Mouse (Mus musculus): Measurements from ENCODE around the gene Ttc9b. TPM values are rescaled to one million over a fixed set of nuclear protein-coding genes. Genes with fewer than 3 reads are reported as not detected.

The Ttc9b gene
- polyA plus RNA-seq, 1 experiment from 2014 or later: 0.20 TPM

- H3K4me1 ChIP-seq: peaks cover 28% of the 10 kb centered on the region
- H3K4me3 ChIP-seq: peak overlapping the region; percentile 92
- ATAC-seq (ENCODE audit: insufficient number of reproducible peaks, low FRiP score, low TSS enrichment, low read depth): peak; percentile 35
- H3K9ac ChIP-seq: peak overlapping the region; percentile 78
- H3K27ac ChIP-seq: peak overlapping the region; percentile 86; the same call in 1 of the 2 replicates
- no peaks in the 10 kb centered on the region for H3K27me3 ChIP-seq
- WGBS: 0% methylated on average over 26 of the region's 38 CpGs
- peak overlapping the region; percentile 97 for H3K4me2 ChIP-seq
- peaks cover 15% of the 10 kb centered on the region for H3K36me3 ChIP-seq
- H3K9me3 ChIP-seq: no peaks in the 10 kb centered on the region
Observed at GRCm38 (mm10) chr7:27674195-27674521, 20.4 kb downstream of the Ttc9b start.

- Histone ChIP-seq H3K27me3 (no peaks in the 10 kb centered on the region), H3K4me2 (peak within 1 kb of the TSS; percentile 97), H3K36me3 (peaks cover 12% of the 10 kb centered on the region), H3K27ac (peak within 1 kb of the TSS; percentile 86), H3K4me3 (peak within 1 kb of the TSS; percentile 92), H3K9me3 (no peaks in the 10 kb centered on the region), H3K9ac (peak within 1 kb of the TSS; percentile 78), H3K4me1 (peaks cover 28% of the 10 kb centered on the region)
- WGBS: under 1% methylated on average over 28 of the region's 31 CpGs
- peak; percentile 96 for ATAC-seq (ENCODE audit: insufficient number of reproducible peaks, low FRiP score, low TSS enrichment, low read depth)
Observed at GRCm38 (mm10) chr7:27674522-27675221, 21.0 kb downstream of the Ttc9b start, which contains the start of gene Map3k10. Gene Map3k10 (minus strand): TSS chr7:27674598.

- peaks cover 28% of the 10 kb centered on the region for H3K4me1 ChIP-seq
- no peak overlapping the region for H3K27ac ChIP-seq
- no peak for ATAC-seq (ENCODE audit: insufficient number of reproducible peaks, low FRiP score, low TSS enrichment, low read depth)
- H3K36me3 ChIP-seq: peaks cover 6% of the 10 kb centered on the region
- H3K27me3 ChIP-seq: no peaks in the 10 kb centered on the region
- no peaks in the 10 kb centered on the region for H3K9me3 ChIP-seq
- H3K9ac ChIP-seq: no peak overlapping the region
- WGBS: 32% methylated on average over 14 of the region's 14 CpGs
- peak overlapping the region; percentile 92 for H3K4me3 ChIP-seq
- H3K4me2 ChIP-seq: peak overlapping the region; percentile 97
Observed at GRCm38 (mm10) chr7:27675222-27675612, 21.5 kb downstream of the Ttc9b start.

- WGBS: 53% methylated on average over 2 of the region's 2 CpGs
- Histone ChIP-seq H3K4me1 (peaks cover 2% of the 10 kb centered on the region), H3K4me2 (no peak overlapping the region), H3K36me3 (no peaks in the 10 kb centered on the region), H3K27me3 (no peaks in the 10 kb centered on the region), H3K9me3 (no peaks in the 10 kb centered on the region), H3K9ac (no peak overlapping the region), H3K27ac (no peak overlapping the region), H3K4me3 (no peak overlapping the region)
- no peak for ATAC-seq (ENCODE audit: insufficient number of reproducible peaks, low FRiP score, low TSS enrichment, low read depth)
Observed at GRCm38 (mm10) chr7:27683218-27683617, 29.5 kb downstream of the Ttc9b start.

GRCm38 (mm10) chr7:27685220-27685619, 31.5 kb downstream of the Ttc9b start:
- Histone ChIP-seq H3K4me1 (peaks cover 11% of the 10 kb centered on the region), H3K36me3 (no peaks in the 10 kb centered on the region), H3K4me3 (no peak overlapping the region), H3K9me3 (no peaks in the 10 kb centered on the region), H3K4me2 (peak overlapping the region; percentile 15), H3K27me3 (no peaks in the 10 kb centered on the region), H3K9ac (no peak overlapping the region), H3K27ac (no peak overlapping the region)
- 35% methylated on average over 5 of the region's 5 CpGs for WGBS
- no peak for ATAC-seq (ENCODE audit: insufficient number of reproducible peaks, low FRiP score, low TSS enrichment, low read depth)

- H3K4me3 ChIP-seq: no peak overlapping the region
Observed at GRCm38 (mm10) chr7:27685681-27686080, 32.0 kb downstream of the Ttc9b start.

GRCm38 (mm10) chr7:27687043-27687442, 33.3 kb downstream of the Ttc9b start:
- Histone ChIP-seq H3K4me1 (peaks cover 11% of the 10 kb centered on the region), H3K36me3 (no peaks in the 10 kb centered on the region), H3K4me2 (no peak overlapping the region), H3K27me3 (no peaks in the 10 kb centered on the region), H3K9ac (no peak overlapping the region), H3K4me3 (no peak overlapping the region), H3K27ac (no peak overlapping the region), H3K9me3 (no peaks in the 10 kb centered on the region)
- 76% methylated on average over 1 of the region's 1 CpGs for WGBS
- ATAC-seq (ENCODE audit: insufficient number of reproducible peaks, low FRiP score, low TSS enrichment, low read depth): no peak

More at GRCm38 (mm10) chr7:27685681-27686080, 32.0 kb downstream of the Ttc9b start:
- ATAC-seq (ENCODE audit: insufficient number of reproducible peaks, low FRiP score, low TSS enrichment, low read depth): no peak
- under 1% methylated on average over 6 of the region's 6 CpGs for WGBS
- H3K9ac ChIP-seq: no peak overlapping the region
- no peaks in the 10 kb centered on the region for H3K36me3 ChIP-seq
- H3K27me3 ChIP-seq: no peaks in the 10 kb centered on the region
- peak overlapping the region; percentile 15 for H3K4me2 ChIP-seq
- no peaks in the 10 kb centered on the region for H3K9me3 ChIP-seq
- H3K27ac ChIP-seq: no peak overlapping the region
- H3K4me1 ChIP-seq: peaks cover 11% of the 10 kb centered on the region

GRCm38 (mm10) chr7:27687836-27688235, 34.1 kb downstream of the Ttc9b start:
- WGBS: 60% methylated on average over 3 of the region's 3 CpGs
- Histone ChIP-seq H3K4me3 (peak overlapping the region; percentile 48; the same call in 1 of the 2 replicates), H3K4me1 (peaks cover 11% of the 10 kb centered on the region), H3K27ac (no peak overlapping the region), H3K36me3 (no peaks in the 10 kb centered on the region), H3K9ac (no peak overlapping the region), H3K4me2 (peak overlapping the region; percentile 52), H3K27me3 (no peaks in the 10 kb centered on the region), H3K9me3 (no peaks in the 10 kb centered on the region)
- no peak for ATAC-seq (ENCODE audit: insufficient number of reproducible peaks, low FRiP score, low TSS enrichment, low read depth)

GRCm38 (mm10) chr7:27688246-27688788, 34.6 kb downstream of the Ttc9b start:
- peak overlapping the region; percentile 37; the same call in 1 of the 2 replicates for H3K9ac ChIP-seq
- ATAC-seq (ENCODE audit: insufficient number of reproducible peaks, low FRiP score, low TSS enrichment, low read depth): no peak
- H3K27me3 ChIP-seq: no peaks in the 10 kb centered on the region
- 35% methylated on average over 14 of the region's 14 CpGs for WGBS
- peak overlapping the region; percentile 84 for H3K27ac ChIP-seq
- H3K36me3 ChIP-seq: no peaks in the 10 kb centered on the region
- peak overlapping the region; percentile 52 for H3K4me2 ChIP-seq
- H3K4me1 ChIP-seq: peaks cover 11% of the 10 kb centered on the region
- H3K4me3 ChIP-seq: peak overlapping the region; percentile 48
- H3K9me3 ChIP-seq: no peaks in the 10 kb centered on the region

- H3K4me3 ChIP-seq: peak within 1 kb of the TSS; percentile 48
- H3K27me3 ChIP-seq: no peaks in the 10 kb centered on the region
- H3K4me2 ChIP-seq: peak within 1 kb of the TSS; percentile 52
- peak within 1 kb of the TSS; percentile 37; the same call in 1 of the 2 replicates for H3K9ac ChIP-seq
- under 1% methylated on average over 19 of the region's 19 CpGs for WGBS
- ATAC-seq (ENCODE audit: insufficient number of reproducible peaks, low FRiP score, low TSS enrichment, low read depth): peak; percentile 100
- peaks cover 11% of the 10 kb centered on the region for H3K4me1 ChIP-seq
- H3K27ac ChIP-seq: peak within 1 kb of the TSS; percentile 84
- H3K36me3 ChIP-seq: no peaks in the 10 kb centered on the region
- H3K9me3 ChIP-seq: no peaks in the 10 kb centered on the region
Observed at GRCm38 (mm10) chr7:27688815-27689612, 35.3 kb downstream of the Ttc9b start, which contains the start of gene Zfp607b. Gene Zfp607b (plus strand): TSS chr7:27689340.

GRCm38 (mm10) chr7:27691076-27691475, 37.4 kb downstream of the Ttc9b start:
- Histone ChIP-seq H3K36me3 (no peaks in the 10 kb centered on the region), H3K4me2 (no peak overlapping the region), H3K27me3 (no peaks in the 10 kb centered on the region), H3K27ac (no peak overlapping the region), H3K4me1 (peaks cover 11% of the 10 kb centered on the region), H3K4me3 (no peak overlapping the region), H3K9me3 (no peaks in the 10 kb centered on the region), H3K9ac (no peak overlapping the region)
- no peak for ATAC-seq (ENCODE audit: insufficient number of reproducible peaks, low FRiP score, low TSS enrichment, low read depth)
- WGBS: 41% methylated on average over 5 of the region's 5 CpGs

GRCm38 (mm10) chr7:27696711-27697110, 43.0 kb downstream of the Ttc9b start:
- Histone ChIP-seq H3K36me3 (no peaks in the 10 kb centered on the region), H3K27ac (no peak overlapping the region), H3K9me3 (no peaks in the 10 kb centered on the region), H3K27me3 (no peaks in the 10 kb centered on the region), H3K9ac (no peak overlapping the region), H3K4me1 (no peaks in the 10 kb centered on the region), H3K4me3 (no peak overlapping the region), H3K4me2 (no peak overlapping the region)
- no peak for ATAC-seq (ENCODE audit: insufficient number of reproducible peaks, low FRiP score, low TSS enrichment, low read depth)
- WGBS: 44% methylated on average over 3 of the region's 3 CpGs

All from limb, embryonic 15.5 days (tissue).